Mouse (Mus musculus) G1E-ER4 (cell line): Measurements from ENCODE around the gene Slc33a1. TPM values are rescaled to one million over a fixed set of nuclear protein-coding genes. Genes with fewer than 3 reads are reported as not detected.

ENCODE experiments used
- GATA1 ChIP-seq: IDR thresholded peaks from one replicate; pipeline ENCODE4 v1.8.0; 2012; ENCODE audit warnings: low read length, inconsistent platforms
- polyA plus RNA-seq: library from polyadenylated mRNA; stranded (reverse); fragments of >175 nt; gene quantifications from 2 replicates; pipeline ENCODE4 v1.2.3, GENCODE M21; 2012

The Slc33a1 gene
- 16.5 and 22.1 TPM in 2 replicates for polyA plus RNA-seq

- no peak for TF ChIP-seq GATA1
These were observed at the start of gene Slc33a1 for GRCm38 (mm10) chr3:63964100-63964921. Gene Slc33a1, minus strand, starts transcription at chr3:63964768.

GRCm38 (mm10) chr3:63988722-63989440 lies 24.3 kb upstream of the Slc33a1 start:
- no peak for TF ChIP-seq GATA1

GRCm38 (mm10) chr3:63986656-63987055 lies 22.1 kb upstream of the Slc33a1 start:
- TF ChIP-seq GATA1: no peak

- TF ChIP-seq GATA1: no peak
These were observed 13.3 kb upstream of the Slc33a1 start for GRCm38 (mm10) chr3:63977895-63978294.

- no peak for TF ChIP-seq GATA1
These were observed 11.7 kb upstream of the Slc33a1 start, which contains the start of gene Gmps for GRCm38 (mm10) chr3:63975955-63976908. Gene Gmps, plus strand, starts transcription at chr3:63976106.

GRCm38 (mm10) chr3:63965929-63966328 lies 1.4 kb upstream of the Slc33a1 start:
- no peak for TF ChIP-seq GATA1

- TF ChIP-seq GATA1: no peak
These were observed 318 bp upstream of the Slc33a1 start for GRCm38 (mm10) chr3:63964922-63965249.

GRCm38 (mm10) chr3:63963421-63964099 lies 1.0 kb downstream of the Slc33a1 start:
- TF ChIP-seq GATA1: no peak

- TF ChIP-seq GATA1: no peak
These were observed 14.7 kb downstream of the Slc33a1 start for GRCm38 (mm10) chr3:63949837-63950236.

GRCm38 (mm10) chr3:63941204-63941850 lies 23.2 kb downstream of the Slc33a1 start:
- TF ChIP-seq GATA1: no peak

- TF ChIP-seq GATA1: no peak
These were observed 25.6 kb downstream of the Slc33a1 start for GRCm38 (mm10) chr3:63938928-63939327.

- TF ChIP-seq GATA1: no peak
These were observed 35.4 kb downstream of the Slc33a1 start, which contains the start of gene E130311K13Rik for GRCm38 (mm10) chr3:63928878-63929859. Gene E130311K13Rik, minus strand, starts transcription at chr3:63929472.

GRCm38 (mm10) chr3:63919634-63920033 lies 44.9 kb downstream of the Slc33a1 start:
- TF ChIP-seq GATA1: no peak
